Mouse (Mus musculus) ES-Bruce4 (cell line): ENCODE measurements around the gene Ubxn4.

Experiments used
- CTCF ChIP-seq: IDR thresholded peaks from one replicate; pipeline ENCODE4 v1.8.1; 2011; ENCODE audit warnings: low read depth, low read length
- POLR2A ChIP-seq: IDR thresholded peaks from one replicate; pipeline ENCODE4 v1.8.1; 2011; ENCODE audit warnings: low read length; ENCODE audit not compliant: insufficient read depth

DNA sequence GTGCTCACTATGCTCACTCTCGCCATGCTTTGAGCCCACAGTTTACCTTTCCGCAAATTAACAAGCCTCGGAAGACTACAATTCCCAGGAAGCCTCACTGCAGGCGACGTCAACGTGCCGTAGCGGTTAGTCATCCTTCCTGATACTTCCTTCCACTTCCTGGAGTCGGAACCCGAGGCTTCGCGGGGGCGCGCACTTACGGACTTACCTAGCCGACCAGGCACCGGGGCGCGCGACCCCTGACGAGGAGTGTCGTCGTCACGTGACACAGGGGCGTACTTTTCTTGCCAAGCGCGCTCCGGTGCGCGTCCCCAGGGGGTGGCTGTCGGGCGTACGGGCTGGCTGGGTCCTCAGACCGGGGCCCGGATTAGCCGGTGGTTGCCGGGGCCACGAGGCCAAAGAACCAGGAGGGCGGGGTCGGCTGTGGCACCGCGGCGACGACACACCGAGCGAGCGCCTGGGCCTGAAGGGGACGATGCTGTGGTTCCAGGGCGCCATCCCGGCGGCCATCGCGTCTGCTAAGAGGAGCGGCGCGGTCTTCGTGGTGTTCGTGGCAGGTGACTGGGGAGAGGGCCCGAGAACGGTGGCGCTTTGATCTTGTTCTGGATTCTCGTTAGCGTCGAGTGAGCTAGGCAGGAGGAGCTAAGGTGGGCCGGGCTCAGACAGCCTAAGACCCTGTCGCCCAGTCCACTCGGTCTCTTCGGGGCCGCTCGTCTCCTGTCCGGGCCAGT lies 397 bp downstream of the Ubxn4 start:
- TF ChIP-seq POLR2A (peak; percentile 48), CTCF (no peak)
